25 mouse cellular contexts compared by ENCODE assay signal in genomic region chr14:7945261-7945660, GRCm38 (mm10). TPM values are rescaled to one million over a fixed set of nuclear protein-coding genes. Genes with fewer than 3 reads are reported as not detected.
DNase-seq lines count a peak whose midpoint lies in the region; ATAC-seq and TF ChIP-seq lines count a peak whose summit lies in the region.
"Had no signal": no experiment of that assay in that cellular context is flagged by ENCODE, and none has a peak within 500 bp of the region (broad histone marks: within the 10 kb centered on the region; RNA-seq: fewer than 3 reads in every experiment).

No protein-coding gene starts in this region.

- H3K9me3 ChIP-seq in heart, embryonic 13.5 days = no peaks in the 10 kb centered on the region
- no peaks in the 10 kb centered on the region for H3K9me3 ChIP-seq in heart, embryonic 11.5 days (replicated peaks; ENCODE audit: control insufficient read depth, low read length)
- no peaks in the 10 kb centered on the region for H3K9me3 ChIP-seq in megakaryocyte, embryonic 14.5 days
- H3K9me3 ChIP-seq in forebrain, postnatal 0 days (ENCODE audit: low read length) = no peaks in the 10 kb centered on the region
- H3K9me3 ChIP-seq: embryonic facial prominence, embryonic 13.5 days; forebrain, embryonic 12.5 days; G1E; heart, embryonic 12.5 days; hindbrain, embryonic 12.5 days had no signal

- 0 out of 2 replicates have a peak, but pooled peaks have one; percentile 4 for ATAC-seq in heart, embryonic 13.5 days (ENCODE audit: extremely low read depth, insufficient number of reproducible peaks, low FRiP score, low TSS enrichment)
- ATAC-seq in heart, embryonic 11.5 days (replicated peaks; ENCODE audit: insufficient number of reproducible peaks, low FRiP score, low TSS enrichment) = no peak
- ATAC-seq in megakaryocyte, adult 5-6 weeks (ENCODE audit: poor library complexity, severe bottlenecking) = no peak
- ATAC-seq in forebrain, postnatal 0 days = no peak
- ATAC-seq: hindbrain, embryonic 16.5 days had no signal

- peaks cover 48% of the 10 kb centered on the region for H3K4me1 ChIP-seq in heart, embryonic 13.5 days
- peaks cover 4% of the 10 kb centered on the region; the same call in 1 of the 2 replicates for H3K4me1 ChIP-seq in heart, embryonic 11.5 days (ENCODE audit: control insufficient read depth, insufficient read depth, low read length)
- peaks cover 32% of the 10 kb centered on the region for H3K4me1 ChIP-seq in megakaryocyte, embryonic 14.5 days
- no peaks in the 10 kb centered on the region for H3K4me1 ChIP-seq in forebrain, postnatal 0 days (ENCODE audit: insufficient read depth)
- H3K4me1 ChIP-seq: hindbrain, embryonic 12.5 days had no signal

- peaks cover 90% of the 10 kb centered on the region for H3K36me3 ChIP-seq in heart, embryonic 13.5 days
- H3K36me3 ChIP-seq in heart, embryonic 11.5 days (ENCODE audit: control insufficient read depth, insufficient read depth, low read length) = peaks cover 15% of the 10 kb centered on the region
- peaks cover 10% of the 10 kb centered on the region for H3K36me3 ChIP-seq in megakaryocyte, embryonic 14.5 days (replicated peaks; ENCODE audit: low read length)
- peaks cover 51% of the 10 kb centered on the region for H3K36me3 ChIP-seq in forebrain, postnatal 0 days (ENCODE audit: insufficient read depth)

- DNase-seq in R1 (ENCODE audit: low read depth, low spot score) = peak; percentile 40
- DNase-seq in forebrain, postnatal 0 days = no peak
- DNase-seq in right cerebral cortex, postnatal 36 days (ENCODE audit: low spot score in 2 of 2) = no peak
- DNase-seq: adrenal gland, postnatal 25 days; cerebellum, adult 18-20 months; cerebellum, adult 9-11 months; cerebellum, postnatal 36 days; gastrocnemius, postnatal 36 days had no signal

- H3K9ac ChIP-seq in heart, embryonic 13.5 days = no peak overlapping the region
- no peak overlapping the region for H3K9ac ChIP-seq in heart, embryonic 11.5 days (ENCODE audit: low read depth, low read length)
- H3K9ac ChIP-seq in forebrain, postnatal 0 days = no peak overlapping the region
- H3K9ac ChIP-seq: embryonic facial prominence, embryonic 13.5 days; forebrain, embryonic 12.5 days; heart, embryonic 12.5 days; hindbrain, embryonic 12.5 days had no signal

- no peak overlapping the region for H3K4me3 ChIP-seq in heart, embryonic 13.5 days
- H3K4me3 ChIP-seq in heart, embryonic 11.5 days (ENCODE audit: low read depth, low read length) = no peak overlapping the region
- H3K4me3 ChIP-seq in megakaryocyte, embryonic 14.5 days (replicated peaks) = peak overlapping the region; percentile 8
- H3K4me3 ChIP-seq in forebrain, postnatal 0 days (ENCODE audit: low read depth, low read length) = no peak overlapping the region
- H3K4me3 ChIP-seq: embryonic facial prominence, embryonic 13.5 days; forebrain, embryonic 12.5 days; heart, embryonic 12.5 days; hindbrain, embryonic 12.5 days had no signal

- no peak for TF ChIP-seq CTCF in forebrain, postnatal 0 days (IDR thresholded peaks at IDR 0.05; ENCODE audit: low read depth)

- 55% methylated on average over 5 of the region's 5 CpGs for WGBS in heart, embryonic 13.5 days
- WGBS in heart, embryonic 11.5 days (ENCODE audit: insufficient replicate concordance) = 59% methylated on average over 5 of the region's 5 CpGs
- WGBS in forebrain, postnatal 0 days = 78% methylated on average over 5 of the region's 5 CpGs

- no peak overlapping the region for H3K27ac ChIP-seq in heart, embryonic 13.5 days (replicated peaks)
- no peak overlapping the region for H3K27ac ChIP-seq in heart, embryonic 11.5 days (ENCODE audit: low read depth, low read length)
- no peak overlapping the region for H3K27ac ChIP-seq in forebrain, postnatal 0 days (ENCODE audit: low read depth, low read length)
- H3K27ac ChIP-seq: embryonic facial prominence, embryonic 13.5 days; forebrain, embryonic 12.5 days; hindbrain, embryonic 12.5 days had no signal

- no peaks in the 10 kb centered on the region for H3K27me3 ChIP-seq in heart, embryonic 13.5 days (replicated peaks)
- H3K27me3 ChIP-seq in heart, embryonic 11.5 days (ENCODE audit: control insufficient read depth, insufficient read depth, low read length) = no peaks in the 10 kb centered on the region
- H3K27me3 ChIP-seq in megakaryocyte, embryonic 14.5 days (replicated peaks) = peaks cover 2% of the 10 kb centered on the region
- no peaks in the 10 kb centered on the region for H3K27me3 ChIP-seq in forebrain, postnatal 0 days (ENCODE audit: insufficient read depth, low read length)
- H3K27me3 ChIP-seq: embryonic facial prominence, embryonic 13.5 days; forebrain, embryonic 12.5 days; heart, embryonic 12.5 days; hindbrain, embryonic 12.5 days had no signal

- no peak overlapping the region for H3K4me2 ChIP-seq in heart, embryonic 13.5 days
- H3K4me2 ChIP-seq in heart, embryonic 11.5 days = no peak overlapping the region
- H3K4me2 ChIP-seq in forebrain, postnatal 0 days (ENCODE audit: low read depth) = no peak overlapping the region
- H3K4me2 ChIP-seq: embryonic facial prominence, embryonic 13.5 days; forebrain, embryonic 12.5 days; heart, embryonic 12.5 days; hindbrain, embryonic 12.5 days had no signal

RNA-seq across cellular contexts. Expression of gene Gm45521, which starts 11.8 kb away (rescaled TPM):
- polyA plus RNA-seq in heart, embryonic 13.5 days (2015; fragmentation: Nextera tagmentation; extraction: Ambion mirVana) = not detected in 2 replicates
- polyA plus RNA-seq in heart, embryonic 11.5 days (2014; fragmentation: Nextera tagmentation; extraction: Ambion mirVana) = 0.33 TPM in 1 of 2 replicates, not detected in the other
- polyA plus RNA-seq in megakaryocyte, embryonic 14.5 days (2012; ENCODE audit: insufficient read depth, low replicate concordance) = not detected in 2 replicates
- not detected in 2 replicates for total RNA-seq in megakaryocyte, adult 5-6 weeks (2015)
- not detected in 2 replicates for total RNA-seq in megakaryocyte, adult 5-6 weeks (2017)
- 0.31 TPM in 1 of 2 replicates, not detected in the other for total RNA-seq in forebrain, postnatal 0 days (2014; rRNA removed)
- not detected in 2 replicates for polyA plus RNA-seq in forebrain, postnatal 0 days (2015; fragmentation: Nextera tagmentation; extraction: Ambion mirVana)
- total RNA-seq: adrenal gland, adult 18-20 months; adrenal gland, postnatal 25 days; G1E; gastrocnemius, adult 18-20 months; gastrocnemius, postnatal 36 days; heart, adult 18-20 months; heart, postnatal 4 days had no signal
- polyA plus RNA-seq: activated CD4-positive, CD25-positive, alpha-beta regulatory T cell, adult 4 months; embryonic facial prominence, embryonic 13.5 days; forebrain, embryonic 12.5 days; G1E; heart, embryonic 12.5 days; heart, postnatal 0 days; intestine, embryonic 14.5 days had no signal

RNA-seq across cellular contexts. Expression of gene Dnase1l3, which starts 49.1 kb away (rescaled TPM):
- polyA plus RNA-seq in heart, embryonic 13.5 days (2015; fragmentation: Nextera tagmentation; extraction: Ambion mirVana) = 0.05 and 0.13 TPM in 2 replicates
- polyA plus RNA-seq in heart, embryonic 11.5 days (2014; fragmentation: Nextera tagmentation; extraction: Ambion mirVana) = 0.06 TPM in 1 of 2 replicates, not detected in the other
- not detected in 2 replicates for polyA plus RNA-seq in megakaryocyte, embryonic 14.5 days (2012; ENCODE audit: insufficient read depth, low replicate concordance)
- 0.02 and 0.07 TPM in 2 replicates for total RNA-seq in megakaryocyte, adult 5-6 weeks (2015)
- total RNA-seq in megakaryocyte, adult 5-6 weeks (2017) = not detected in 2 replicates
- total RNA-seq in forebrain, postnatal 0 days (2014; rRNA removed) = not detected in 2 replicates
- polyA plus RNA-seq in forebrain, postnatal 0 days (2015; fragmentation: Nextera tagmentation; extraction: Ambion mirVana) = 0.05 and 0.10 TPM in 2 replicates
- total RNA-seq: gastrocnemius, adult 18-20 months; gastrocnemius, postnatal 36 days; heart, postnatal 4 days had no signal
- polyA plus RNA-seq: forebrain, embryonic 12.5 days; G1E; hindbrain, embryonic 12.5 days had no signal

RNA-seq across cellular contexts. Expression of gene Abhd6, which starts 57.4 kb away (rescaled TPM):
- 10.4 and 12.5 TPM in 2 replicates for polyA plus RNA-seq in heart, embryonic 13.5 days (2015; fragmentation: Nextera tagmentation; extraction: Ambion mirVana)
- 9.4 and 10.2 TPM in 2 replicates for polyA plus RNA-seq in heart, embryonic 11.5 days (2014; fragmentation: Nextera tagmentation; extraction: Ambion mirVana)
- polyA plus RNA-seq in megakaryocyte, embryonic 14.5 days (2012; ENCODE audit: insufficient read depth, low replicate concordance) = not detected in 2 replicates
- 0.80 and 1.5 TPM in 2 replicates for total RNA-seq in megakaryocyte, adult 5-6 weeks (2015)
- 0.66 TPM in 1 of 2 replicates, not detected in the other for total RNA-seq in megakaryocyte, adult 5-6 weeks (2017)
- total RNA-seq in forebrain, postnatal 0 days (2014; rRNA removed) = 8.0 and 11.2 TPM in 2 replicates
- polyA plus RNA-seq in forebrain, postnatal 0 days (2015; fragmentation: Nextera tagmentation; extraction: Ambion mirVana) = 28.5 and 36.2 TPM in 2 replicates
- total RNA-seq: G1E had no signal
- polyA plus RNA-seq: G1E had no signal

Comparison
In these comparisons a context has a peak if more than half of its experiments do, and no peak if none do; other contexts are left out.
1. RNA of gene Abhd6, which starts 57.4 kb away (polyA plus RNA-seq): 28.5 to 36.2 TPM in forebrain, postnatal 0 days, 10.4 to 12.5 TPM in heart, embryonic 13.5 days and 9.4 to 10.2 TPM in heart, embryonic 11.5 days; not detected in megakaryocyte, embryonic 14.5 days; every median in the first group is over 10 times any median in the second.